Mouse (Mus musculus): ENCODE results near the gene Lefty1.

DNA sequence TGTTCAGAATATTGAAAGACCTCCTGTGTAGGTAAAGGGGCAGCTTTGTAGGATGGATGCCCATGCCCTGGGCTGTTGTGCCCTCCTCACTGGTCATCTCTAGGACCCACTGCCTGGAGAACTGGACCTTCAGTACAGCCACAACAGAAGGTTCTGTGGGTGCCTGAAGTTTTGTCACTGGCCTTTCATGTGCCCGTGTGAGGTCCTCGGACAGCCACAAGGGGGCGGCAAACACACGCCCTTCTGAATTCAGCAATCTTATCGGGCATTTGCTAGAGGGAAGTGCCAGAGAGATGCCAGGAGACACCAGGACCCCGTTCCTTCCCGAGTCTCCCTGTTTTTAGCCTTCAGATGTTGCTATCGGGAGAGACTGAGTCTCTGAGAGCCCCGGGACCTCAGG is 52.9 kb downstream of the Lefty1 start:
- no peak for TF ChIP-seq POLR2A (IDR thresholded peaks at IDR 0.05; ENCODE audit: control insufficient read depth, low read depth, low read length)
- peak; percentile 94 for TF ChIP-seq CTCF (IDR thresholded peaks at IDR 0.05; ENCODE audit: control insufficient read depth, insufficient read depth, insufficient replicate concordance, low read depth, low read length)
